Mouse (Mus musculus) neutrophil, adult 5-6 weeks (primary cell): ENCODE data around the gene Atcay. TPM values are rescaled to one million over a fixed set of nuclear protein-coding genes. Genes with fewer than 3 reads are reported as not detected.

Experiments used
- ATAC-seq: fragments of 151-379, 151-347 bp; 2 replicates; pipeline ENCODE4 v1.8.0; 2017; ENCODE audit warnings: mild to moderate bottlenecking, moderate TSS enrichment; ENCODE audit not compliant: insufficient number of reproducible peaks, poor library complexity, low FRiP score, severe bottlenecking; ENCODE audit errors: extremely low read depth
- total RNA-seq: library from RNA; stranded (forward); fragments of 200-1000 nt; gene quantifications from 2 replicates; pipeline ENCODE4 v1.2.3, GENCODE M21; 2017

Gene Atcay
- total RNA-seq, 1 experiment from 2014 or later, result not detected

DNA sequence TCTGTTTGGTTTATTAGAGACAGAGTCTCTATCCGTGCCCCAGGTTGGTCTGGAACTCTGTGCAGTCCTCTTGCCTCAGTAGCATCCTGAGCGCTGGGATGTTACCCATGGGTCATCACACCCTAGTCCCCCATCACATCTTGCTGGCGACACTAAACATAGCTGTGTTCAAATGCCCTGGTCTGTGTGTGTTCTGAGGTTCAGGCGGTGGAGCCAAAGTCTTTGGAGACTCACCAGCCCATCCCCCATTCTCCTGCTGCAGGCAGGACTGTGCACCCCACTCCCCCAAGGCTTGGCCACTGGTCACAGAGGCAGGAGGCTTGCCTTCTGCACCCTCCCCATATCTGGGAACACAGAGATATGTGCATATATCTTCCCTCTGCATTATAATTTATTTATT, 26.5 kb downstream of the Atcay start:
- ATAC-seq, result no peak

DNA sequence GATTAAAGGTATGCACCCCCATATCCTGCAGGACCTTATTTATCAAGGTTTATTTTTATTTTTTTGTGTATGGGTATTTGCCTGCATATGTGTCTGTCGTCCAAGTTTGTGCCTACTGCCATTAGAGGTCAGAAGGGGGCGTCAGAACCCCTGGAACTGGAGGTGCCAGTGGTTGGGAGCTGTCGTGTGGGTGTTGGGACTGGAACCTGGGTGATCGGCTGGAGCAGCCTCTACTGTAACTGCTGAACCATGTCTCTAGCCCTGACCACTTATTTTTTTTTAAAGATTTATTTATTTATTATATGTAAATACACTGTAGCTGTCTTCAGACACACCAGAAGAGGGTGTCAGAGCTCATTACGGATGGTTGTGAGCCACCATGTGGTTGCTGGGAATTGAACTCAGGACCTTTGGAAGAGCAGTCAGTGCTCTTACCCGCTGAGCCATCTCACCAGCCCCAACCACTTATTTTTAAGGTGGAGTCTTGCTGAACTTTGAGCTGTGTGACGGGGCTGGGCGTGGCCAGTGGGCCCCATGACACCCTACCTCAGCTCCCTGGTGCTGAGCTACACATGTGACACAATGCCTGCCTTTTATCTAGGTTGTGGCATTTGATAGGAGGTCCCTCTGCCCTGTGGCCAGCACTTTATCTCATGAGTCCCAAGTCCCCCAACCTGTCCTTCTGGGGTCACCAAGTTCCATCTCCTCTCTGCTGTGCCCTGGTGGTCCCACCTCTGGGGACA, 27.5 kb downstream of the Atcay start:
- ATAC-seq, result no peak

DNA sequence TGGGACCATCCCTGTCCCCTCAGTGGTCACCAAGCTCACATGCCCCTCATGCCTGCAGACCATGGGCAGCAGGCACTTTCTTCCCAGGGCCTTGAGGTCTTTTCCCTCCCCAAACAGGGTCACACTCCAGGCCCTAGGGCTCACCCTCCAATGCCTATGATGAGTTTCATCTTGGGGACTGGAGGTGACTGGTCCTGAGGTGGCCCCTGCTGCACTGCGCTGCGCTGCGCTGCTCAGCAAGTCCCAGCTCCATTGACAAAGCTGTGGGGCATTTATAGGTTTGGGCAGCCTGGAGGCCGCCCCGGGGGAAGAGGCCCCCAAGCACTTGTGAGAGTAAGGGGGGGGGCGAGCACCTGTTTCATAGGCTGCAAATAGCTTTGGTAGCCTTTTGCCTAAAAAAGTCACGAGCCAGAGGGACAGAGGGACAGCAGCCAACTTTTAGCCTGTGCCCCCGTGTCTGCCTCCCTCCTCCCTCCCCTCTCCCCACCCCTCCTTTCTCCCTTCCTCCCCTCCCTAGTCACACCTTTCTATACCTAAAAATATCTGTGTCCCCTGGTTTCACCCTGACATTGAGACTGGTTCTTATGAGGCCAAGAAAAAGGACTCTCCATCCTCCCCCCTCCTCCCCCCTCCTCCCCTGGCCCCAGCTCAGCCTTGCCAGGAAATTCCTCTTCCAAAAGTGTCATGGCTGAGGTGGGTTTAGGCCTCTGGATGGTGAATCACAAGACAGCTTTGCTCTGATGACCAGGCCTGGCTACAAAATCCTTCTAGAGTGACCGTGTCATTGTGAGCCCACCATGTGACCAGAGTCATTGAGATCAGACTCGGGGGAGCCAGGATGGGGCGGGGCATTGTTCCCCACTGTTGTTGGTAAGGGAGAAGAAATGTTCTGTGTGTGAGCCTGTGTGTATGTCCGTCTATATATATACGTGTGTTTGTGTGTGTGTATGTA, 28.6 kb downstream of the Atcay start, which contains the start of gene Nmrk2:
Nmrk2 (minus strand) TSS at position 245 of the 952 bp plus-strand sequence.
- ATAC-seq, result no peak

DNA sequence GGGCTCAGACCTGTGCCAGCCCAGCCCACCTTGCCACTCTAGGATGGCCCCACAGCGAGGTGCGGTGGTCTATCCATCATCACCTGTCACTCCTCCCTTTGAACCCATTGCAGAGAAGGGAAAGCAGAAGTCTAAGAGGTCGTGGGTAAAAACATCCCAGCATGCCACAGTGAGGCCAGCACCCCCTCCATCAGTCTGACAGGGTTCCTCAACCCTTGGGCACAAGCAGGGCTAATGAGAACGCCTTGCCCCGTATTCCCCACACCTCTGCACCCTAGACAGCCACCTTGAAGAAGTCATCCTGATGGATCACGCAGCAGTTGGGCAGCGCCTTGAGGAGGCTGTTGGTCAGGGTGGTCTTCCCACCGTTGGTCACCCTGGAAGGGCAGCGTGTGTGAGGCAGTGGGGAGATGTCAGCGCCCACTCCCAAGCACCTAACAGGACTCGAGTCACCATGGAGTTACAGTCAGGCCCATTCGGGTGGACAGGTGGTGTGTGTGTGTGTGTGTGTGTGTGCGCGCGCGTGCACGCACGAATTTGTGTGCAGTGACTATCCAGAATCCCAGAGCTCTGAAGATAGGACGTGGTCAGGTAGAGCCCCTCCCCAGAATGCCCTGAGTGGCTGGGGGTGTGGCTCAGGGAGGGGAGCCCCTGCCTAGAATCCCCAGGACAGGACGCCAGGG, 29.9 kb downstream of the Atcay start:
- no peak for ATAC-seq

DNA sequence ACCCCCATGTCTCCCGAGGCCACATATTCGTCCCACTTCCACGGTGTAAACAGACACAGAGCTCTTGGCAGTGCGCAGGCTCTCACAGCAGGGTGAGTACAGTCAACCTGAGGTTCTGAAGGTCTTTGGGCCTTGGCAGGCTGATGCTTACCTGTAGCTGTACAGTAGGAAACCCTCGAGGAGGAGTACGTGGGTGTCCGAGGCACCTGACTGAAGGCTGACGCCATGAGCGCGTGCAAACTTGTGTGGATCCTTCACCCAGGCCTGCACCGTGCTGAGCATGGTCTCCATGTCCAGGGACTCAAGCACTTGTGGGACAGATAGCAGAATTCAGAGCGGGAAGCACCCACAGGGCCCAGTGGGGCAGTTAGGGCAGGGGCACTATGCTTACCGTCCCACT, 30.5 kb downstream of the Atcay start:
- ATAC-seq, result no peak

DNA sequence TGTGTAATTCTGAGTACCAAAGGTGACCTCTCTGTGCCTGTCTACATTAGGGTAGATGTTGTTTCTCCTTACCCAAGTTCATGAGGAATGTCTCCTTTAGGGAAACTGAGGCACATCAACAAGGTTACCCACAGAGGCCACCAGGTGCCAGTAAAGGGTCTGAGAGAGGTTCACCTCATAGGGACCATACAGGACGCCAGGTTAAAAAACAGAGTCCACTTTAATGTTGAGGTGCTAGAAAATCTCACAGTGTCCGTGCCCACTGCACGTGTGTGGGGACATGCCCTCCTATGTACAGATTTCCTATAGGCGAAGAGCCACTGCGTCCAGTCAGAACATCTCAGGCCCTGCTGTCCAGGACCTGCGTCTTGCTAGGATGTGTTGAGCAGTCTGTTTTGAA, 31.6 kb downstream of the Atcay start:
- ATAC-seq, result no peak

DNA sequence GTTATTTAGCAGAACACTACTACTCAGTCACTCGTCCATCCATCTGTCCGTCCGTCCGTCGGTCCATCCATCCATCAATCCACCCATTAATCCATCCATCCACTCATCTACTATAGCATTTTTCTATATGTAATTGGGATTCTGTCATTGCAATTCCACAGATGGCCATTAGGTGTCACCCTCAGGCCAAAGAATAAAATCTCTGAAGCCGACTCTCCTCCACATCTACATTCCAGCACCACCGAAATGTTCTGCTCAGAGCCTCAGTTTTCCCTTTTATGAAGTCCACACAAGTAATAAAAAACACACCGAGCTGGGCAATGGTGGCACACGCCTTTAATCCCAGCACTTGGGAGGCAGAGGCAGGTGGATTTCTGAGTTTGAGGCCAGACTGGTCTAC, 32.4 kb downstream of the Atcay start:
- peak; percentile 40 for ATAC-seq

DNA sequence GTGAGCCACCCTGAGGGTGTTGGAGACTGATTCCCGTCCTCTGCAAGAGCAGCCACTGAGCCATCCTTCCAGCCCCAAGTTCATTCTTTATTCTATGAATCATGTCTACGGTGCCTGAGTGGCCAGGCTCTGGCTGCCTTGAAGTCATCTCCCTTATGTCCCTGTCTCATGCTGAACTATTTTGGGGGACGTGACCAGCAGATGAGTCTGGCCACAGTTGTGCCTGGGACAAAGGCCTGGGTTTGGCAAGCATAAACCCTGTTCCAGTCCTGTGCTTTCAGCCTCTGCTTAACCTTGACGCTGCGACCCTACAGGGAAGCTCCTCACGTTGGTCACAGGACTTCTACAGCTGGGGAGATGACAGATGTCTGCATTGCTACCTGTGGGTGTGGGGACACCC, 33.3 kb downstream of the Atcay start:
- no peak for ATAC-seq

DNA sequence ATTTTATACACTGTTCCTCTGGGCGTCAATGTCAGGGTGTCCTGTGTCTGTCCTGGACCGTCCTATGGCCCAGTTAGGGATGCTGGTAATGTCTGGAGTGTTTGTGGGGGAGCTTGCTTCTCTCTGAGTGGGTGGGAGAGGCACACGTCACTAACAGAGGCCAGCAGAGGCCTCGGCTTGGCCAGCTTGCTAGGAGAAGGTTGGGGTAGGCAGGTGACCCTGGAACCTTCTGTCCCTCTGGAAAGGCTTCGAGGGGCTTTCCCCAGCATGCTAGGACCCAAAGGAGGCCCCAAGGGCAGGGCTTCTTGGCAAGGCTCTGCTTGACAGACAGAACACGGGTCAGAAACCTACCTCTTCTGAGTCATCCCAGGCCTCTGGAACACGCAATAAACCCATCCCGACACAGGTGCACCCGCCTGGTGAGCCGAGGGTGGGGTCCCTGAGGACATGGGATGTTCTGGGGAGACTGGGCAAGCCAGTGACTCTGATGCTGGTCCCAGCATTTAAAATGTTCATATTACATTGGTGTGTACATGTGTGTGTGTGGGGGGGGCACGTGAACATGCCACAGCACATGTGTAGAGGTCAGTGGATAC, 34.1 kb downstream of the Atcay start:
- no peak for ATAC-seq

DNA sequence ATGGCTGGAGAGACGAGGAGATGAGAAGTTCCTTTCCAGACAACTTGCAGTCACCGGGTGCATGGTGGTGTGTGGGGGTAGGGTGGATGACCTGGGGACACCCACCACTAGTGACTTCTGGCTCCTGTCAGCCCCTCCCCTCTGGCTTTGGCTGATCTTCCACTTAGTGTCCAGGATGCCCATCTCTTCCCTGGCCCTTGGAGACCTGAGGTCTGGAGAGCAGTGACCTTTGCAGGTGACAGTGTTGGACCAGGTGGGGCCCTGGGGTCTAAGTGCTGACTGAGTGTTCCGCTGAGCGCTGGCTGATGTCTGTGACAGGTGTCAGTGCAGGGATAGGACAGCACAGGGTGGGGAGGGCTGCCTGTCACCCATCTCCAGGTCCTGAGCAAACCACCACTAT, 35.3 kb downstream of the Atcay start:
- no peak for ATAC-seq

DNA sequence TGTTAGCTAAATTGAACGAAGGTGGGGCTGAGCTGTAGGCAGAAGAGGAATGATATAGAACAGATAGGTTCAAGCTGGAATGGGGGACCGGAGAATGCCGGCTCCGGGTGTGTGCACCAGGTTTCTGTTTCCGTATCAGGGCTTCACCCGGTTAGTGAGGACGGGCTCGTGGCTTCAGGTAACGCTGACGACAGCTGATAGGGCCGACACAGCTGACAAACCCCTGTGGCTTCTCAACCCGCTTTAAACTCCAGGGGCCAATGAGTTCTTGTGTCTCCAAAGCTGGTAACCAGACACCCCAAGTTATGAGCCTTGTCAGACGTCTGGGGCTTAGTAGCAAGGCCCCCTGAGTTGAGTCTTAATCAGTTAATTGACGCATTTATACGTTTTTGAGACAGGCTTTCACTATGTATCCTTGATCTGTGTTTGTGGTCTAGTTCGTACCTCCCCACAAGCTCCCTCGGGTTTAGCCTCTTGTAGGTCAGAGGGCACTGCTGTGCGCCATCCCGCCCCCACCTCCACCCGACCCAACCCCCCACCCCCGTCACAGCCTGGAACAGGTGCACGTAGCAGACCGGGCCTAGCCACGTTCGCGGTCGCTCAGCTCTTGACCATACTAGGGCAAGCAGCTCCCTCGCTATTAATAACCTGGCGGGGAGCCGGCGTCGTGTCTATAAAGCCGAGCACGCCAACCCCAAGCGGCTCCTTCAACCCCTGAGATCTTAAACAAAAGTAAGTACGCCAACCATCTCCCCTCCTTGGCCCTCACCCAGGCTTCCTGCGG, 36.5 kb downstream of the Atcay start:
- peak; percentile 34 for ATAC-seq

DNA sequence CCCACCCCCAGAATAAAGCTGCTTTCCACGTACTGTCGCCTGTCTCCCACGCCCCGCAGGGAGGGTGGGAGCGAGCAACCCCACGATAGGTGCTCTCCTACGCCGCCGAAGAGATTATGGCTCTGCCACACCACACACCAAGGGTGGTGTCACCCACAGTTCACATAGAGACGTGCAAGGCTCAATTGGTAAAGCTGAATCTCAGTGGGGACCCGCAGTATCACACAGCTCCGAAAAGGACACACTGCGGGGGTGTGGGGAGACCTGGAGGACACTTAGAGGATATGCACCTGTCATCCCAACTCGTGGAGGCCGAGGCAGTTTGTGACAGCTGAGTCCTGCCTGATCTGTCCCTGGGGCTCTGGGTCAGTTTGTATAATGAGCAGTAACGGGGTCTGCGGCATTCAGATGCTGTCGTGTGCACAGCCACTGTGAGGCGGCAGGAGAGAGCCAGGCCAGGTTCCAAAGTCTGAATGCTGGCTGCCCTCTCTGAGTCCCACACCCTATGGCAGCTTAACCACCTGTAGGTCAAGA, 37.6 kb downstream of the Atcay start:
- ATAC-seq, result no peak

DNA sequence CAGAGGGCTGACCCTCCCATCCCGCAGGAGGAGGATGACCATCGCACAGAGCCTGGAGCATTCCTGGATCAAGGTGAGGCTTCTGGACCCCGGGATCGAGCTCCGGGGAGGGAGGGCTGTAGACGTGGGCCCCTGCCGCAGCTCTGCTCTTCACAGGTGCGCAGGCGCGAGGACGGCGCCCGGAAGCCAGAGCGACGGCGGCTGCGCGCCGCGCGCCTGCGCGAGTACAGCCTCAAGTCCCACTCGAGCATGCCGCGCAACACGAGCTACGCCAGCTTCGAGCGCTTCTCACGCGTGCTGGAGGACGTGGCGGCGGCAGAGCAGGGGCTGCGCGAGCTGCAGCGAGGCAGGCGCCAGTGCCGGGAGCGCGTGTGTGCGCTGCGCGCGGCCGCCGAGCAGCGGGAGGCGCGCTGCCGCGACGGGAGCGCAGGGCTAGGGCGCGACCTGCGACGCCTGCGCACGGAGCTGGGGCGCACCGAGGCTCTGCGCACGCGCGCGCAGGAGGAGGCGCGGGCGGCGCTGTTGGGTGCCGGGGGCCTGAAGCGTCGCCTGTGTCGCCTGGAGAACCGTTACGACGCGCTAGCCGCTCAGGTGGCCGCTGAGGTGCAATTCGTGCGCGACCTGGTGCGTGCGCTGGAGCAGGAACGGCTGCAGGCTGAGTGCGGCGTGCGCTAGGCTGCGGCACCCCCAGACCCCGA, 38.2 kb downstream of the Atcay start:
- peak; percentile 24; the same call in 1 of the 2 replicates for ATAC-seq

DNA sequence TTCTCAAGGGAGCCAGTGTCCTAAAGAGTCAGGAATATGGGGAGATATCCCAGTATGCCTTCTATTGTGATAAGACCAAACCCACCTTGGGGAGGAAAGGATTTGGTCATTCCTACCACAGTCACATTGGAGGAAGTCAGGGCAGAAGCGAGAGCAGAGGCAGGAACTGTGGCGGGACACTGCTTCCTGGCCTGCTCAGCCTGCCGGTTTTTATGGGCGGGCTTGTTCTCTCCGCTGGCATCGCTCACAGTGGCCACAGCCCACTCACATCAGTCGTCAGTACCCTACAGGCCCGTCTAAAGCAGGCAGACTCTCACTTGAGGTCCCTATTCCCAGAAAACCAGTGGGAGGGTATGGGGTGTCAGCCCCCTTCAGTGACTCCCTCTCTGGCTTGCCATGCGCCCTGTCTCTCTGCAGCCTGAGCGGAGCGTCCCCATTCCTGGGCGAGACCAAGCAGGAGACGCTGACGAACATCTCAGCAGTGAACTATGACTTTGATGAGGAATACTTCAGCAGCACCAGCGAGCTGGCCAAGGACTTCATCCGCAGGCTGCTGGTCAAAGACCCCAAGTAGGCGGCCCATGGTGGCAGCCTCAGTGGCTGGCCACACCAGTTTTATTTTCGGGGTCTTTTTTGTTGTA, 39.2 kb downstream of the Atcay start:
- no peak for ATAC-seq

DNA sequence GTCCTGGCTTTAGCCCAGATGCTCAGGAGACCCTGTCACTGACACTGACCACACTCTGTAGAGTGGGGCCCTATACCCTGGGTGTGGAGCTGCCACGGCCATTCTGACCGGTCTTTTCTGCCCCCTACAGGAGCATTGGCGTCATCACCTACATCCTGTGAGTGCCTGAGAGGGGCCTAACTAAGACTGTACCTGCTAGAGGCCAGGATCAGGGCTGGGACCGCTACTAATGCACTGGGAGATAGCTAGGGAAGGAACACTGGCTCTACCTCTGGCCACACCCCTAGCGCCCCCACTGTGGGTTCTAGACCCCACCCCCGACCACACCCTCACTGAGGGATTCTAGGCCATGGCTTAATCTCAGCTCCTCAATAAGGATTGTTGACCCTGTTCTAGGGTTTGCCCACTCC, 39.7 kb downstream of the Atcay start:
- no peak for ATAC-seq

DNA sequence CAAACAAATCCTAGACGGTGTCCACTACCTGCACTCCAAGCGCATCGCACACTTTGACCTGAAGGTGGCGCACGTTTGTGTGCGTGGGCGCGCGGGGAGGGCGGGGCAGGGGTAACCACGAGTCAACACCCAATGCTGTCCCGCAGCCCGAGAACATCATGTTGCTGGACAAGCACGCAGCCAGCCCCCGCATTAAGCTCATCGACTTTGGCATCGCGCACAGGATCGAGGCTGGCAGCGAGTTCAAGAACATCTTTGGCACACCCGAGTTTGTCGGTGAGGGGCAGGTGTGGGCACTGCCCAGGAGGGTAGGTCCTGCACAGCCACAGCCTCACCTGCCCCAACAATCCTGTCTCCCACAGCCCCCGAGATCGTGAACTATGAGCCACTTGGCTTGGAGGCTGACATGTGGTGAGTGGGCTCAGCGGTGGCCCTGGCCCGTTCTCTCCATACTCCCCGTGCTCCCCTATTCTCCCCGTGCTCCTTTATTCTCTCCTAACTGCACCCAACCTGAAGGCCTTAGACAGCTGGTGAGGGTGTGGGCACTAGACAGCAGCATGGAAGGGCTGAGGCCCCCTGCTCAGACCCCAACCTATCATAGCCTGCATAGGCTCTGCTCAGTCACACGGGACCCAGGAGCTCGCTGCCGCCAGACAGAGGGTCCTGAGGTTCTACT, 40.3 kb downstream of the Atcay start:
- ATAC-seq, result no peak

DNA sequence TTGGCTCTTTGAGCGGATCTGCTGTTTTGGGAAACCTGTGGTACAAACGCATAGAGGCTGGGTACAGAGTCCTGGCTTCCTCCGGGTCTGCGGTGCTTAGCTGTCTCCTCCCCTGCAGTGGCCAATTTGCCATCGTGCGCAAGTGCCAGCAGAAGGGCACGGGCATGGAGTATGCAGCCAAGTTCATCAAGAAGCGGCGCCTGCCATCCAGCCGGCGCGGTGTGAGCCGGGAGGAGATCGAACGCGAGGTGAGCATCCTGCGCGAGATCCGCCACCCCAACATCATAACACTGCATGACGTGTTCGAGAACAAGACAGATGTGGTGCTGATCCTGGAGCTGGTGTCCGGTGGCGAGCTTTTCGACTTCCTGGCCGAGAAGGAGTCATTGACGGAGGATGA, 40.8 kb downstream of the Atcay start:
- ATAC-seq, result no peak
